Mouse (Mus musculus): ENCODE measurements around the gene Ascc1.

The Ascc1 gene

GRCm38 (mm10) chr10:60026759-60027395, 24.3 kb downstream of the Ascc1 start:
- DNase-seq = no peak

DNA sequence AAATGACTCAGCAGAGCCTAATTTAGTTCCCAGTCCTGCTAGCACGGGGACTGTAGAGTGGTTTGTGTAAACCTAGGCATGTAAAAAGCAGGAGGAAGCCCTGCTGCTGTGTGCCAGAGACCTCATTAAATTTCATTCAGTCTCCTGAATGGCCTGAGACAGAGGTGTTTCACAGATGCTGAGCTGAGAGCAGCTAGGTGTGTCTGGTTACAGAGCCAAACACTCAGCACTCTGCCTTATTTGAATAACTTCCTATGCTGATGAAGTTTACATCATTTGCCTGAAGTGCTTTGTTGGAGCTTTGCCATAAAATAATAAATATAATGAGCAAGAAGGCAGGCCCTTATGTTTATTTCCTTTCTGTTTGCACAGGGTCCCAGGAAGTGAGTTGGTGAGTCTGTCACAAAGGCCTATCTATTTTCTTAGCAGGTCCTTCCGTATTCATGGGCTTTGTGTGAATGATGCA, 25.0 kb downstream of the Ascc1 start:
- no peak for DNase-seq

DNA sequence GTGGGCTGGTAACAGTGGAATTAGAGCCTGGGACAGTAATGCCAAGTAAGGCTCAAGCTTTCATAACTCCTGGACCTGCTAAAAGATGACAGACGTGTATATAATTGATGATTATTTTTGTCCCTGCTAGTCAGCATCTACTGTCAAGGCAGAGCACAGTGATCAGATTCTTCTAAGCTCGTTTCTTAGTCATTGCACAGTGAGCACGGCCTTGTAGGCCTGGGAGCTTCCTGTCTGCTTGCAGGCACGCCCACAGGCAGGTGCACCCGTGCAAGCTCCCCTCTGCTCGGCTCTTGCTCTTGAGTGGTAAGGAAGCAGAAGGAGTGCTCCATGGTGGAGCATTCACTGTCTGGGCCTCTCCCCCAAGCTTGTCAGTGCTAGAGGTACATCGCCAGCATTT, 25.6 kb downstream of the Ascc1 start:
- no peak for DNase-seq

DNA sequence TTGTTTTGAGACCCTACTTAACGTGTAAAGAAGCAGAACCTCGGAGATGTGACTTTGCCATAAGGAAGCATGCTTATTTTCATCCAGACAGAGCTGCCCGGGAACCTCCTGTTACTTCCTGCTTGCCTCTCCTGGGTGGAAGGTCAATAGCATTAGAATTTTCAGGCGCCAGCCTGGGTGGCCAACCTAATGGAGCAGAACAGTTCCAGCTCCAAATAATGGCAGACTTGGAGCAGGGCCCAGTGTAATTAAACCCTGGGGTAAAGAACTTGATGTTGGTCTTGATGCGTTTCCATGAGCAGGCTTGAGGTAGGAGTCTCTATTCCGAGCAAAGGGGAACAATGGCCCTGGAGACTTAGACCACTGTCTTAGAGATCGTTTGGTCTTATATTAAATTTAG, 26.4 kb downstream of the Ascc1 start:
- DNase-seq = no peak

GRCm38 (mm10) chr10:60029387-60029786, 26.8 kb downstream of the Ascc1 start:
- DNase-seq = no peak

GRCm38 (mm10) chr10:60031562-60031961, 29.0 kb downstream of the Ascc1 start:
- no peak for DNase-seq

- DNase-seq = no peak
Observed at GRCm38 (mm10) chr10:60031985-60032384, 29.4 kb downstream of the Ascc1 start.

DNA sequence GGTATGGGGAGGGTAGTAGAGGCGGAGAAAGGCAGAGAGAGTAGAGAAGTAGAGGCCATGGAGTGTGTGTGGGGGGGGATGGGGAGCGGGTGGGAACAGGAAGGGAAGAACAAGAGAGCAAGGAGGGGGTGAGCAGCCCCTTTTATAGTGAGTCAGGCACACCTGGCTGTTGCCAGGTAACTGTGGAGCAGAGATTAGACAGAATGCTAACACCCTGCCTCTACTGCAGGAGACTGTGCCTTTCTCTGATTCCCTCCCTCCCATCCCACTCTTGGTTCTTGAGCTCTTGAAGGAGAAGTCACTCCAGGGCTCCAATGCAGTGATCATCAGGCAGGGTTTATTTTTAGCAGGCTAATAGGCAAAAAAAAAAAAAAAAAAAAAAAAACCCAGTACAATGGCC, 30.0 kb downstream of the Ascc1 start:
- no peak for DNase-seq

DNA sequence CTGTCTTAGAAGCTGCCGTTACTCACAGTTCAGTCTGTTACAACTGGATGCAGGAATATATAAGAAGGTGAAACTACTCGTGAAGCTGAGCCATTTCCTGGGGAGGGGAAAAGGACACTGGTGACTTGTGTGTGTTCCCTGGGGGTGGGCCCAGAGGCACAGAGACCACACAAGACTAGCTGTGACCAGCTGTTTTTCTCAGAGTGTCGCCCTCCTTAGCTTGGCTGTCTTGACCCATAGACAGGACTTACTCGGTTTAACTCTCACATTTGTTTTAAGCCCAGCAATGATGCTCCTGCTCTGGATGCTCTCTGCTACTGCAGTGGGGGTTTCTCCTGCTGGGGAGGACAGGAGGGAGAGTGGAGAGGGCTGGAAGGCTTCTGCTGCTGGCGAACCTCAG, 30.5 kb downstream of the Ascc1 start:
- DNase-seq = no peak

GRCm38 (mm10) chr10:60034621-60035020, 32.0 kb downstream of the Ascc1 start:
- DNase-seq = no peak

DNA sequence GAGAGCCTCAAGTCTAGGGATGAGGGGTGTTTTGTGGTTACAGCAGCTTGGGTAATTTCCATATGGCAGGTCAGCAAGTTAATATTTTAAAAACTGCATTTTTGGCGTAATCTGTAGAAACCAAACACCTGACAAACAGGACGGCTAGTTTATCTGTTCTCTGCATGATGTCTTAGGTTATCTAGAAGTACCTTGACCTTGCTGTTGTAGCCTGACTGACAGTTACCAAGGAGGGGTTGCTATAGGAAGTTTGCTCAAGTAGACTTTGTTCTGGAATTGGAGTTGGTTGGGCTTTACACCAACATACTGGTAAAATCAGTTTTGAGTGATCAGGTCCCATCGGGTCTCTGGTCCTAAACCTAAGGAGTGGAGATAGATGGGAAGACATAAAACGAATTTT, 33.1 kb downstream of the Ascc1 start:
- DNase-seq = no peak

- no peak for DNase-seq
Observed at GRCm38 (mm10) chr10:60042350-60042922, 39.8 kb downstream of the Ascc1 start.

DNA sequence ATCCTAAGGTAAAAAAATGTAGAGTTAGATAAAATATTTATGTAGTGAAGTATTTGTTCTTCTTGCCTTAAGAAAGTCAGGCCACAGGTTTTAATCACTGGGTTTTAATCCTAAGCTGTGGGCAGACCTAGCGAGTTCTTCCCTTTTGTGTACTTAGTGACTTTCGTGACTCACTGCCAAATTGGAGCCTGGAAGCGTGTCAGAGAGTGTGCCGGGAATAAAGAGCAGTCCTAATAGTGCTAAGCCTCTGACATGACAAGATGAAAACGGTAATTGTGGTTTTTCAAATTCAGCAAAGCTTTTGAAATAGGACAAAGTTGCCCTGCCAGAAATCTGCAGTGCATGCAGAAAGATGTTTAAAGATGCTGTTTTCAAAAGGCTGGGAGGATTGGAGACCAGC, 44.1 kb downstream of the Ascc1 start:
- peak; percentile 39 for DNase-seq

GRCm38 (mm10) chr10:60050581-60050980, 48.0 kb downstream of the Ascc1 start:
- no peak for DNase-seq

GRCm38 (mm10) chr10:60053073-60053472, 50.5 kb downstream of the Ascc1 start:
- DNase-seq = no peak

DNA sequence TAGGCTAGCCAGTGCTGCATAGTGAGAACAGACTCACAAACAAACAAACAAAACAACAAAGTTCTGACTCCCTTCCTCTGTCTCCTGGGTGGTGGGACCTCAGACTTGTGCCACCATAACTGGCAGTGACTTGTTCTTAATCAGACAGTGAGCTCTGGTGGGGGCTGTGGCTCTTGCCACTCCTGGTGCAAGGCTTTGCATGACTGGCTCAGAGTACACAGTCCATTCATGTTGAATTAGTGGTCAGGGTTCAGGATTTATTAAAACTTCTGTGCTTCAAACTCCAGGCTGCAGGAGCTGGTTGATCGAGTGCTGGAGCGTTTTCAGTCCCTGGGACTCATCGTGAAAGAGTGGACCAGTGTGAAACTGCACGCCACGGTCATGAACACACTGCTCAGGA, 59.6 kb downstream of the Ascc1 start:
- no peak for DNase-seq

DNA sequence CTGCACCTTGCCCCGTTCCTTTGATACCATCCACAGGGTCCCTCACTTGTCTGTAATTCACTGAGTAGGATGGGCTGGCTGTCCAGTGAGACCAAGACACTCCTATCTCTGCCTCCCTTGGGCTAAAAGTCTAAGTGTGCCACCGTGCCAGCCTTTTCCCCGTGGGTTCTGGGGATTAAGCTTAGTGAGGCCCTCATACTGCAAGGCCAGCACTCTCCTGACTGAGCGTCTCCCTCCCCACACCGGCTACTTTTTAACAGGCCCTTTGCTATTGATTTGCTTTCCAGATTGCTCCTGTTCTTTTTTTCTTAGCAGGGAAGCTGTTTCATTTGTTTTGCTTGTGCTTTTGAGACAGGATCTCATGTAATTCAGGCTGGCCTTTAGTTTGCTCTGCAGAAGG, 60.3 kb downstream of the Ascc1 start:
- no peak for DNase-seq

DNA sequence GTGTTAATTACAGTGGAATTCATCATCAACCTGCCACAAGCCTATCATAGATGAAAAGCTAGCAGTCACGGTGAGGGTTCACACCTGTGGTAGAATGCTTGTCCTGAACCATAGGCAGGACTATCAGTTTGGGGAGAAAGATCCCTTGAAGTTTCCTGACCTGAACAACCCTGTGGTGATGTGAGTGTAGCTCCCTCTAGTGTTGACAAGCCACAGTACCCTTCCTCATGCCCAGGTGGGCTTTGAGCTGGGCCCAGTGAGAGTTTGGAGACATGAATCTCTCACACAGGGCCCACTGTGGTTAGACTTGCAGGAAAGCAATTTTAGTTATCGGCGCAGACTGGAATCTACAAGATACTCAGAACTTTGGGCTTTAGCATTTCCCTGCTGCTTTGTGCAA, 63.9 kb downstream of the Ascc1 start:
- peak; percentile 38 for DNase-seq

- no peak for DNase-seq
Observed at GRCm38 (mm10) chr10:60075159-60075558, 72.6 kb downstream of the Ascc1 start.

GRCm38 (mm10) chr10:60077226-60077625, 74.6 kb downstream of the Ascc1 start:
- no peak for DNase-seq

GRCm38 (mm10) chr10:60077736-60078560, 75.3 kb downstream of the Ascc1 start:
- no peak for DNase-seq

DNA sequence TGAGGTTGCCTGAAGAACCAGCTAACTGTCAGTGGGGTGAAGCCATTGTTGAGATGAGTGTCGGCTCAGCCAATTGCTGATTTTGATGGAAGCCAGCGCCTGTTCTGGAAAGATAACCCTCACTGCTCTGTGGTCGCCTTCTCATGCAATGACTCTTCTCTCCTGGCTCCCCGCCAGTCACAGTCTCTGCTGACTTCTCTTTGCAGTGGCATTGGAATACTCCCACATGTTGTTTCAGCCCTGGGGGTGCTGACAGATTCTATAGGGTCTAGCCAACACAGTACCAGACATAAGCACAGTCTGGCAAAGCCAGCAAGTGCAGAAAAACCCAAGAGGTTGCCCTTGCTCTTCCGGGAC, 75.9 kb downstream of the Ascc1 start:
- DNase-seq = no peak

DNA sequence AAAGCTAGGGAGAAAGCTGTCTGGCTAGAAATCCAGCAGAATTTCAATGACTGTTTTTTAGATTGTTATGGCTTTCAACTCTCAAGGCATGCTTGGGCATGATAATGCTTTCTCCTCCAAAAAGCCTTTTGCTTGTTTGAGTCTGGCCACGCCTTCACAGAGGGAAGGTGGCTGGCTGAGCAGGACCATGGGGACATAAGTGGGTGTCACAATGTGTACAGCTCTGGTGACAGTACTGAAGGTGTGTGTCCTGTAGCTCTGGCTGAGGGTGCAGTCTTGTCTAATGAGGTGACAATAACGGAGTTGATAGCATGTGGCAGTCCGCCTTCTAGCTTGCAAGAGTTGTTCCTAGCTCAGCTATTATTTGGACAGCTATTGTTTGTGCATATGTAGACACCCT, 77.6 kb downstream of the Ascc1 start:
- DNase-seq = no peak

GRCm38 (mm10) chr10:60080601-60080981, 78.0 kb downstream of the Ascc1 start:
- no peak for DNase-seq
